Mouse (Mus musculus) hindbrain, embryonic 12.5 days (tissue): ENCODE measurements around the gene Sbno2. TPM values are rescaled to one million over a fixed set of nuclear protein-coding genes. Genes with fewer than 3 reads are reported as not detected.

Source experiments
- ATAC-seq: fragments of 200-750 bp; cut with Nextera tagmentation; 2 replicates; pipeline ENCODE4 v1.8.0; 2017; ENCODE audit warnings: moderate TSS enrichment; ENCODE audit not compliant: low FRiP score
- H3K27ac ChIP-seq: fragments of 300-500 bp; sonication (generic); 2 replicates; pipeline ENCODE4 v1.5.1; 2016; ENCODE audit warnings: mild to moderate bottlenecking
- H3K27me3 ChIP-seq: fragments of 300-500 bp; sonication (generic); 2 replicates; pipeline ENCODE4 v1.6.1; 2016; ENCODE audit warnings: mild to moderate bottlenecking
- H3K36me3 ChIP-seq: fragments of 300-500 bp; sonication (generic); 2 replicates; pipeline ENCODE4 v1.6.1; 2016; ENCODE audit warnings: mild to moderate bottlenecking
- H3K4me1 ChIP-seq: fragments of 300-500 bp; sonication (generic); 2 replicates; pipeline ENCODE4 v1.6.1; 2016
- H3K4me2 ChIP-seq: fragments of 300-500 bp; sonication (generic); replicated peaks from 2 replicates; pipeline ENCODE4 v1.6.1; 2016; ENCODE audit warnings: mild to moderate bottlenecking
- H3K4me3 ChIP-seq: fragments of 300-500 bp; sonication (generic); 2 replicates; pipeline ENCODE4 v1.5.1; 2016; ENCODE audit warnings: mild to moderate bottlenecking
- H3K9ac ChIP-seq: fragments of 300-500 bp; sonication (generic); 2 replicates; pipeline ENCODE4 v1.6.1; 2016; ENCODE audit warnings: mild to moderate bottlenecking, moderate library complexity
- H3K9me3 ChIP-seq: fragments of 300-500 bp; sonication (generic); replicated peaks from 2 replicates; pipeline ENCODE4 v1.6.1; 2016; ENCODE audit warnings: mild to moderate bottlenecking
- WGBS: fragments of 180-500 bp; shearing (Covaris S2); methylation state at CpG from one replicate; pipeline ENCODE4 v1.1.7; 2016; 5-methylcytosine and 5-hydroxymethylcytosine counted together
- polyA plus RNA-seq: library from polyadenylated mRNA; unstranded; fragments of >200 nt; fragmentation: Nextera tagmentation; extraction: Ambion mirVana; gene quantifications from 2 replicates; pipeline ENCODE4 v1.2.1, GENCODE M21; 2016

Sbno2 gene
- polyA plus RNA-seq, 1 experiment from 2014 or later: 15.1 TPM

DNA sequence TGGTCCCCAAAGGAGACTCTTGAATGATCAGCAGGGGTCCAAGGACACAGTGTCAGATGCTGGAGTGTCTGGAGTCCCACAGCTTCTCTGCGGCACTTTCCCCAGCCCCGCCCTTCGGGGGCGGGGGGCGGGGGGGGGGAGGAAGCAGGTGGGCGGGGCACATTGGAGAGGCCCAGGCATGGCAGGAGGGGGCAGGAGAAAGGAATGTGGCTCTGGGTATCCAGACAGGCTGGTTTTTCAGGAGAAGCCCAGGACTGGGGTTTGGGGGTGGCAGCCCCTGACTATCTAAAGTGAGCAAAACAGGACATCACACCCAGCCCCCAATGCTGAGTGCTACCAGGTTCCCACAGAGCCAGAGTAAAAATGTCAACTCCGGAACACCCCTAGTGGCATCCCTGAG, 8.1 kb downstream of the Sbno2 start:
- H3K27ac ChIP-seq: no peak overlapping the region
- H3K9me3 ChIP-seq: no peaks in the 10 kb centered on the region
- WGBS: 17% methylated on average over 7 of the region's 7 CpGs
- peaks cover 32% of the 10 kb centered on the region for H3K4me1 ChIP-seq
- no peaks in the 10 kb centered on the region; the same call in 1 of the 2 replicates for H3K36me3 ChIP-seq
- H3K9ac ChIP-seq: 0 out of 2 replicates have a peak overlapping the region, but pooled peaks have one; percentile 13
- no peaks in the 10 kb centered on the region for H3K27me3 ChIP-seq
- H3K4me3 ChIP-seq: no peak overlapping the region
- peak overlapping the region; percentile 11; the same call in 1 of the 2 replicates for H3K4me2 ChIP-seq
- ATAC-seq: no peak

DNA sequence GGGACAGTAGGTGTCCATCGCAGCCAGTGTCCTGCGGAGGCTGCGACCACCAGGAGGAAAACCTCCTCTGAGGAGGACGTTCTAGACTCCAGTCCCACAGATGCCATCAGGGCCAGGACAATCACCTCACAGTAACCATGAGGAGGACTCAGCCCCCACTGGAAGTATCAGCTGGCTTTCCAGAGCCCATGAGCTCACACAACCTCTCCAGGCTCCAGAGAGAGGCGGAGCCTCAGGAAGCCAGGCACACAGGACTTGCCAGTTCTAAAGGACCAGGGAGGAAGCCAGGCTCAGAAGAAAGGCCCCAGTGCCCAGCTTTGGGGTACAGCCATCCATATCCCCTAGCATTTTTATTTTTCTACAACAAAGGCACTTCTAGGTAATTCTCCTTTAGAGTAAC, 9.8 kb downstream of the Sbno2 start:
- no peak overlapping the region for H3K9ac ChIP-seq
- no peaks in the 10 kb centered on the region for H3K27me3 ChIP-seq
- H3K4me1 ChIP-seq: peaks cover 20% of the 10 kb centered on the region
- no peaks in the 10 kb centered on the region for H3K9me3 ChIP-seq
- H3K27ac ChIP-seq: no peak overlapping the region
- H3K4me3 ChIP-seq: no peak overlapping the region
- H3K36me3 ChIP-seq: peaks cover 3% of the 10 kb centered on the region; the same call in 1 of the 2 replicates
- 83% methylated on average over 5 of the region's 5 CpGs for WGBS
- no peak for ATAC-seq
- H3K4me2 ChIP-seq: no peak overlapping the region

DNA sequence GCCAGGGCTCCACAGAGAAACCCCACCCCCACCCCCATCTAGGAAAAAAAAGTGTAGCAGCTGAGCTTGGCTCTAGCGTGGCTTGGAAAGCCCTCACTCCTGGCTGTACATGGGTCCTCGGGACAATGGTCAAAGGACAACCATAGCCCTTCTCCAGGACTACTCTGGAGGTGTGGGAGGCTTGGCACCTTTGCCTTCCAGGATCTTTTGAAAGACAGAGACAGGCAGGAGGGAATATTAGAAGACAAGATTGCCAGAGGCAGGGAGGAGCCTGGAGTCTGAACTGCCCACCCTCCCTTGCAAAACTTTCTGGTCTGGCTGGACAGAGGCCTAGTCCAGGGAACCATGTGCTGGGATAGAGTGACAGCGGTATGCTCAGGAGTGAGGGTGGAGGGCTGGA, 10.7 kb downstream of the Sbno2 start:
- 78% methylated on average over 3 of the region's 3 CpGs for WGBS
- Histone ChIP-seq H3K9me3 (no peaks in the 10 kb centered on the region), H3K27ac (no peak overlapping the region), H3K4me3 (no peak overlapping the region), H3K36me3 (peaks cover 5% of the 10 kb centered on the region; the same call in 1 of the 2 replicates), H3K4me1 (peaks cover 16% of the 10 kb centered on the region), H3K4me2 (no peak overlapping the region), H3K9ac (no peak overlapping the region), H3K27me3 (no peaks in the 10 kb centered on the region)
- ATAC-seq: no peak

DNA sequence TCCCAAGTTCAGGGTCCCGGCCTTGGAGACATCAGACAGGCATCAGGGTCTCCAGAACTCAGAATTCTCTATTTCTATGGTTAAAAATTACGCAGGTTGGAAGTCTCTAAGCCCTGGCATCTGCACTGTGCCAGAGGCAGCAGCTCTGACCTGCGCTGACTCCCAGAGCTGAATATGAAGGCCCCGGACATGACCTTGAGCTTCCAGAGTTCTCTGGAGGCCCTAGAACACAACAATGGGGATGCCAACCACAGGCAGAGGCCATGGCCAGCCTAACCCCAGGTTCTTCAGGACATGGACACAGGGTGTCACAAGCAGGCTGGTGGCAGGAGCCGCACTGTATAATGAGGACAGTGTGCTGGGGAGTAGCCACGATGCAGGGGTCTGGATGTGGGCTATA, 11.3 kb downstream of the Sbno2 start:
- no peak for ATAC-seq
- 89% methylated on average over 6 of the region's 6 CpGs for WGBS
- peaks cover 5% of the 10 kb centered on the region; the same call in 1 of the 2 replicates for H3K36me3 ChIP-seq

GRCm38 (mm10) chr10:80092690-80093089, 12.7 kb downstream of the Sbno2 start:
- Histone ChIP-seq H3K4me2 (no peak overlapping the region), H3K27me3 (no peaks in the 10 kb centered on the region), H3K9me3 (no peaks in the 10 kb centered on the region), H3K27ac (no peak overlapping the region), H3K36me3 (peaks cover 5% of the 10 kb centered on the region; the same call in 1 of the 2 replicates), H3K4me3 (no peak overlapping the region), H3K9ac (no peak overlapping the region), H3K4me1 (peaks cover 16% of the 10 kb centered on the region)
- WGBS: 88% methylated on average over 5 of the region's 5 CpGs
- no peak for ATAC-seq

More for the DNA sequence above, 11.3 kb downstream of the Sbno2 start:
- Histone ChIP-seq H3K27ac (no peak overlapping the region), H3K27me3 (no peaks in the 10 kb centered on the region), H3K4me1 (peaks cover 16% of the 10 kb centered on the region), H3K9ac (peak overlapping the region; percentile 24; the same call in 1 of the 2 replicates), H3K9me3 (no peaks in the 10 kb centered on the region), H3K4me2 (no peak overlapping the region), H3K4me3 (no peak overlapping the region)

- no peaks in the 10 kb centered on the region for H3K9me3 ChIP-seq
- no peak for ATAC-seq
- peaks cover 9% of the 10 kb centered on the region; the same call in 1 of the 2 replicates for H3K4me1 ChIP-seq
- no peak overlapping the region for H3K27ac ChIP-seq
- H3K36me3 ChIP-seq: peaks cover 5% of the 10 kb centered on the region; the same call in 1 of the 2 replicates
- H3K27me3 ChIP-seq: no peaks in the 10 kb centered on the region
- H3K4me2 ChIP-seq: no peak overlapping the region
- H3K9ac ChIP-seq: no peak overlapping the region
- WGBS: 94% methylated on average over 6 of the region's 6 CpGs
- no peak overlapping the region for H3K4me3 ChIP-seq
Observed at GRCm38 (mm10) chr10:80091527-80091926, 13.8 kb downstream of the Sbno2 start.

- no peak overlapping the region for H3K4me3 ChIP-seq
- no peak overlapping the region for H3K9ac ChIP-seq
- no peak for ATAC-seq
- no peaks in the 10 kb centered on the region for H3K27me3 ChIP-seq
- H3K27ac ChIP-seq: no peak overlapping the region
- 52% methylated on average over 4 of the region's 4 CpGs for WGBS
- peaks cover 14% of the 10 kb centered on the region; the same call in 1 of the 2 replicates for H3K36me3 ChIP-seq
- H3K4me1 ChIP-seq: 0 out of 2 replicates have a peak, but pooled peaks cover 5% of the 10 kb centered on the region
- no peaks in the 10 kb centered on the region for H3K9me3 ChIP-seq
- H3K4me2 ChIP-seq: no peak overlapping the region
Observed at GRCm38 (mm10) chr10:80089146-80089545, 16.2 kb downstream of the Sbno2 start.

- ATAC-seq: no peak
- H3K36me3 ChIP-seq: peaks cover 27% of the 10 kb centered on the region
- WGBS: 93% methylated on average over 8 of the region's 8 CpGs
- no peak overlapping the region for H3K4me3 ChIP-seq
- H3K9ac ChIP-seq: no peak overlapping the region
- H3K27me3 ChIP-seq: no peaks in the 10 kb centered on the region
- no peak overlapping the region for H3K27ac ChIP-seq
- H3K4me1 ChIP-seq: 0 out of 2 replicates have a peak, but pooled peaks cover 5% of the 10 kb centered on the region
- no peaks in the 10 kb centered on the region for H3K9me3 ChIP-seq
- no peak overlapping the region for H3K4me2 ChIP-seq
Observed at GRCm38 (mm10) chr10:80087483-80087882, 17.9 kb downstream of the Sbno2 start.

- H3K36me3 ChIP-seq: peaks cover 33% of the 10 kb centered on the region
- no peak overlapping the region for H3K4me3 ChIP-seq
- WGBS: 93% methylated on average over 3 of the region's 3 CpGs
Observed at GRCm38 (mm10) chr10:80086847-80087246, 18.5 kb downstream of the Sbno2 start.

DNA sequence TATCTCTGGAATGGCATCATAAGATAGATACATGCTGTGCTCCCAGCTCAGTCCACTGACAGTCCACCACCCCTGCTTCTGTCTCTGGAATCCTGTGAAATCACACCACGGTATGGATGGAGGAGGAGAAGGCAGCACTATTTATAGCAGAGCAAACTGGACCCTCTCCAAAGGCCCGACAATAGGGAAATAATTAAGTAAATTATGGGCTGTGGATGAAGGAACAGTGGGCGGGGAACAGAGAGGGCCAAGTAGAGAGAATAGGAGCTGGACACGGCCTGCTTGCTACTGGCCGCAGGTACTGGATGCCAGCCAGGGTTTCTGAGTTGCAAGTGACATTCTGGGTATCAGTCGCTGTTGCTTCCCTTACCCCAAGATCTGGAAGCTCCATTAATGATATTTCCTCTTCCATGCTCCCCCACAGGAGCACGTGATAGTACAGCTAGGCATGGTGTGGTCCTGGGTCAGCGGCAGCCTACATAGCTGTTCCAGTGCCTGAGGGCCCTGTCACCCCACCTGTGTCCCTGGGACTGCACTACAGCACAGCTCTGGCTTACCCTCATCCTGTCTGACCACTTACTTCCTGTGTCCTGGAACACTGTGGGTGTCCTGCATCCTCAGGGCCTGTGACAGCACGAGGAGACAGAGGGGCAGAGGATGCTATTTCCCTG, 20.4 kb downstream of the Sbno2 start:
- H3K4me2 ChIP-seq: no peak overlapping the region
- H3K27ac ChIP-seq: no peak overlapping the region
- no peaks in the 10 kb centered on the region for H3K9me3 ChIP-seq
- no peaks in the 10 kb centered on the region for H3K27me3 ChIP-seq
- H3K9ac ChIP-seq: no peak overlapping the region
- peaks cover 46% of the 10 kb centered on the region for H3K36me3 ChIP-seq
- ATAC-seq: no peak
- H3K4me1 ChIP-seq: 0 out of 2 replicates have a peak, but pooled peaks cover 5% of the 10 kb centered on the region
- 83% methylated on average over 9 of the region's 9 CpGs for WGBS
- no peak overlapping the region for H3K4me3 ChIP-seq

More at GRCm38 (mm10) chr10:80086847-80087246, 18.5 kb downstream of the Sbno2 start:
- Histone ChIP-seq H3K4me2 (no peak overlapping the region), H3K27me3 (no peaks in the 10 kb centered on the region), H3K9me3 (no peaks in the 10 kb centered on the region), H3K27ac (no peak overlapping the region), H3K9ac (no peak overlapping the region), H3K4me1 (0 out of 2 replicates have a peak, but pooled peaks cover 5% of the 10 kb centered on the region)
- ATAC-seq: no peak

DNA sequence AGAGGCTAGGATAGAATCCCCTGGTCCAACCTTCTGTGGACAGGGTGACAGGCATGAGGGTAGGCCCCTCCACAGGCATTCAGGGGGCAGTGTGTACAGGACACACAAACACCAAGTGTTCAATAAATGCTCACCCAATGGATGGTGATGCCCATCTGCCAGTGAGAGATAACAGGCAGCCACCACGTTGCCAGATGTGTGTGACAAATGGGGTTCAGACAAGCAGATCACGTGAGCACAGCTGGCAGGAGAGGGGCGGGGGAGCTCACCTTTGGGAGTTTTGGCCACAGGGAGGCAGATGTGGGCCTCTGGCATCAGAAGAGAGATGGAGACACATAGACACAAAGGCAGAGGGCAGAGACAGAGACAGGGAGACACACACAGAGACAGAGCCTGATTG, 24.3 kb downstream of the Sbno2 start:
- peaks cover 66% of the 10 kb centered on the region for H3K36me3 ChIP-seq
- no peak for ATAC-seq
- WGBS: 75% methylated on average over 3 of the region's 3 CpGs
- H3K4me1 ChIP-seq: 0 out of 2 replicates have a peak, but pooled peaks cover 1% of the 10 kb centered on the region
- no peaks in the 10 kb centered on the region for H3K27me3 ChIP-seq
- H3K9me3 ChIP-seq: no peaks in the 10 kb centered on the region
- no peak overlapping the region for H3K4me2 ChIP-seq
- H3K9ac ChIP-seq: no peak overlapping the region
- no peak overlapping the region for H3K27ac ChIP-seq
- H3K4me3 ChIP-seq: no peak overlapping the region

DNA sequence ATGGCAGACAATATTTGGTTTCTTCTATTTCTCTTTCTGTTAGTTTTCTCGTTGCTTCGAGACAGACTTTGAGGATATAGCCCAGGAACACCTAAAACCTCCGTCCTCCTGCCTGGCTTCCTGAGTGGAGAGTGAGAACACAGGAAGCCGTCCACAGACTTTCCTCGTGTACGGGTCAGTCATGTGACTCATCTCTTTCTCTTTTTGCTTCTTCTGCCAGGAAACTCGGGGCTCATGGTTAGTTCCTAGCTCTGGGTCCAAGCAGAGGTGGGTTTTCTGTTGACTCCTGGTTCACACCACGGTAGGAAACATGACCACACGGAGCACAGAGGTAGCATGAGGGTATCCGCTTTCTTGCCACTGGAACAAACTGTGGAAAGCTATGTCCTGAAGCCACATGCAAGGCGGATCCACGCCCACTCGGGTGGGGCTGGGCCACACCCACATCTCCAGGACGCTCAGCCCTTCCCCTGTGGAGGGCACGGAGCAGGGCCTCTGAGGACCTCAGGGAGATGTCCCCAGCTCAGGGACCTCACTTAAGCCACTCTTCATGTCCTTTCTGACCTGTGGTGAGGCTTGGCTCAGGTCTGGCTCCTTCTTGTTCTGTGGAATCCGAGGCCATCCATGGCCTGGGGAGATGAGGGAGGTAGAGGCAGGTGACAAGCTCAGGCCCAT, 24.8 kb downstream of the Sbno2 start:
- Histone ChIP-seq H3K4me3 (no peak overlapping the region), H3K4me2 (no peak overlapping the region), H3K9me3 (no peaks in the 10 kb centered on the region), H3K27me3 (no peaks in the 10 kb centered on the region), H3K27ac (no peak overlapping the region), H3K4me1 (peaks cover 6% of the 10 kb centered on the region), H3K9ac (no peak overlapping the region; the same call in 1 of the 2 replicates), H3K36me3 (peaks cover 66% of the 10 kb centered on the region)
- no peak for ATAC-seq
- WGBS: 89% methylated on average over 16 of the region's 16 CpGs
